Mouse (Mus musculus) ES-E14 (cell line): Measurements from ENCODE around the gene Pip4k2b.

ENCODE experiments used
- CHD2 ChIP-seq: IDR thresholded peaks from 2 replicates; pipeline ENCODE4 v1.6.1; 2014; ENCODE audit warnings: mild to moderate bottlenecking, low read depth, low read length, inconsistent platforms
- ZC3H11A ChIP-seq: IDR thresholded peaks from 2 replicates; pipeline ENCODE4 v1.6.1; 2012; ENCODE audit warnings: low read depth, mild to moderate bottlenecking, inconsistent platforms, low read length, borderline replicate concordance
- ZNF384 ChIP-seq: IDR thresholded peaks from 2 replicates; pipeline ENCODE4 v1.6.1; 2012; ENCODE audit warnings: low read depth, low read length, inconsistent platforms

- TF ChIP-seq ZNF384: no peak
- TF ChIP-seq CHD2: no peak
- TF ChIP-seq ZC3H11A: no peak
Observed at GRCm38 (mm10) chr11:97665431-97665830, 79.1 kb downstream of the Pip4k2b start.
